Mouse (Mus musculus) adrenal gland (tissue): ENCODE data around the gene Slc10a6.

Source experiments
- intact Hi-C: fragments of 180-260 bp; cut with DNase I; formaldehyde crosslinking; loops from one replicate; pipeline ENCODE4 v1.15.1; 2025

Slc10a6 gene

GRCm38 (mm10) chr5:103622321-103622720 lies 6.9 kb downstream of the Slc10a6 start:
- intact Hi-C loops: no loop called here

GRCm38 (mm10) chr5:103620301-103620973 lies 8.8 kb downstream of the Slc10a6 start:
- intact Hi-C loops: no loop called here

- intact Hi-C loops: no loop called here
Observed at GRCm38 (mm10) chr5:103617191-103617590, 12.0 kb downstream of the Slc10a6 start.

GRCm38 (mm10) chr5:103614356-103614755 lies 14.8 kb downstream of the Slc10a6 start:
- intact Hi-C loops: no loop called here

GRCm38 (mm10) chr5:103612316-103612715 lies 16.9 kb downstream of the Slc10a6 start:
- intact Hi-C loops: no loop called here

- intact Hi-C loops: no loop called here
Observed at GRCm38 (mm10) chr5:103610856-103611472, 18.2 kb downstream of the Slc10a6 start.

GRCm38 (mm10) chr5:103610148-103610547 lies 19.1 kb downstream of the Slc10a6 start:
- intact Hi-C loops: no loop called here

- intact Hi-C loops: no loop called here
Observed at GRCm38 (mm10) chr5:103605707-103606106, 23.5 kb downstream of the Slc10a6 start.

- intact Hi-C loops: no loop called here
Observed at GRCm38 (mm10) chr5:103603115-103603893, 25.9 kb downstream of the Slc10a6 start.

- intact Hi-C loops: no loop called here
Observed at GRCm38 (mm10) chr5:103598881-103599280, 30.3 kb downstream of the Slc10a6 start.

GRCm38 (mm10) chr5:103598264-103598663 lies 30.9 kb downstream of the Slc10a6 start:
- intact Hi-C loops: no loop called here

GRCm38 (mm10) chr5:103597604-103598003 lies 31.6 kb downstream of the Slc10a6 start:
- intact Hi-C loops: no loop called here

GRCm38 (mm10) chr5:103596467-103597146 lies 32.6 kb downstream of the Slc10a6 start:
- intact Hi-C loops: no loop called here

- intact Hi-C loops: no loop called here
Observed at GRCm38 (mm10) chr5:103595394-103596226, 33.6 kb downstream of the Slc10a6 start.

- intact Hi-C loops: loop anchor here (5.0 kb wide), 1 partner anchor 64 kb away; the partner anchor contains the start of gene 1700016H13Rik
Observed at GRCm38 (mm10) chr5:103593575-103593974, 35.6 kb downstream of the Slc10a6 start.

- intact Hi-C loops: loop anchor here (5.0 kb wide), 1 partner anchor 65 kb away; the partner anchor contains the start of gene 1700016H13Rik
Observed at GRCm38 (mm10) chr5:103592706-103593105, 36.5 kb downstream of the Slc10a6 start.

GRCm38 (mm10) chr5:103591846-103592245 lies 37.4 kb downstream of the Slc10a6 start:
- intact Hi-C loops: loop anchor here (5.0 kb wide), 1 partner anchor 65 kb away; the partner anchor contains the start of gene 1700016H13Rik

GRCm38 (mm10) chr5:103587219-103587618 lies 42.0 kb downstream of the Slc10a6 start:
- intact Hi-C loops: no loop called here

- intact Hi-C loops: no loop called here
Observed at GRCm38 (mm10) chr5:103579680-103580420, 49.4 kb downstream of the Slc10a6 start.

- intact Hi-C loops: no loop called here
Observed at GRCm38 (mm10) chr5:103569446-103569845, 59.8 kb downstream of the Slc10a6 start.
